28 mouse cellular contexts compared by ENCODE assay signal in the genomic region with DNA sequence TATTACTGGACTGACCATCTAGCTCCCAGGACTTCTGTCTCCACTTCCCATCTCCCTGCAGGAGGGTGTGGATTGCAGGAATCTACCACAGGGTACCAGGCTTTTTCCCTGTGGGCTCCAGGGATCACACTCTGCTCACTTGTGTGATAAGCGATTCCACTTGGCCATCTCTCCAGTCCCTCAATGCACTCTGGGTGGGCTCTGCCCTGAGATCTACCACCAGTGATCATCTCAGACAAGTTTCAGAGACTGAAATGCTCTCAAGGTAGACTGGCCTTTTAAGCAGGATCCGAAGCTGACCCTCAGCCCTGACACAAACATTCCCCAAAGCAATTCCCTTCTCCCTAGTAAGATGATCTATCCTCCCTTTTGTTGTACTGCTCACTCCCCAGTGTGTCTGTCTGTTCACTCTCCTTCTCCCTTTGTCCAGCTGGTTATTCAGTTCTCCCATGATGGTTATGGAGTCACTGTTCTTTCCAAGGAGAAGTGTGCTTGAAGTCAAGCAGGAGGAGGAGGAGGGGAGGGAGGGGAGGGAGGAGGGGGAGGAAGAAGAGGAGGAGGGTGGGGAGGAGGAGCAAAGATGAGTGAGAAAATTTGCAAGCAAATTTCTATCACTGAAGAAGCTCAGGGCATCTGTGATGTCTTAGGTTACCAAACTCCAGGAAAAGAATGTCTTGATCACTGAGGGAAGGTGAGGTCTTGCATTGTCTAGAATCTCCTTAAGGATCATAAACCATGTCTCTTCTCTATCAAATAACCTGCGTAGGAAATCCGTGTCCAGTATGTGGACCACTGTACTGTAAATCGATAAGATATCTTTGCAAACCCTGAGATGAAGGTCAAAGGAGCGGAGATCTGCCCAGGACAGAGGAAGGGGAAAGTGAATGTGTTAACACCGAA.
"Had no signal": no experiment of that assay in that cellular context is flagged by ENCODE, and none has a peak within 500 bp of the region (broad histone marks: within the 10 kb centered on the region; RNA-seq: fewer than 3 reads in every experiment).

No protein-coding gene starts in this region.

- H3K4me2 ChIP-seq: embryonic facial prominence, embryonic 12.5 days; embryonic facial prominence, embryonic 13.5 days; embryonic facial prominence, embryonic 15.5 days; forebrain, embryonic 12.5 days; forebrain, embryonic 13.5 days; forebrain, embryonic 15.5 days had no signal

- H3K9ac ChIP-seq: embryonic facial prominence, embryonic 12.5 days; embryonic facial prominence, embryonic 13.5 days; embryonic facial prominence, embryonic 15.5 days; forebrain, embryonic 12.5 days; forebrain, embryonic 13.5 days; forebrain, embryonic 15.5 days; forebrain, postnatal 0 days had no signal

- H3K9me3 ChIP-seq: embryonic facial prominence, embryonic 10.5 days; embryonic facial prominence, embryonic 12.5 days; embryonic facial prominence, embryonic 13.5 days; embryonic facial prominence, embryonic 15.5 days; forebrain, embryonic 12.5 days; forebrain, embryonic 13.5 days; forebrain, embryonic 15.5 days had no signal

- ATAC-seq: forebrain, embryonic 13.5 days; forebrain, embryonic 14.5 days; forebrain, embryonic 15.5 days; forebrain, embryonic 16.5 days had no signal

- H3K4me3 ChIP-seq: embryonic facial prominence, embryonic 10.5 days; embryonic facial prominence, embryonic 12.5 days; embryonic facial prominence, embryonic 13.5 days; embryonic facial prominence, embryonic 15.5 days; erythroblast, embryonic 14.5 days; forebrain, embryonic 10.5 days; forebrain, embryonic 12.5 days; forebrain, embryonic 13.5 days; forebrain, embryonic 15.5 days; gastrocnemius, adult 2 months had no signal

- H3K36me3 ChIP-seq: embryonic facial prominence, embryonic 10.5 days; embryonic facial prominence, embryonic 12.5 days; embryonic facial prominence, embryonic 13.5 days; embryonic facial prominence, embryonic 15.5 days; forebrain, embryonic 10.5 days; forebrain, embryonic 12.5 days; forebrain, embryonic 15.5 days had no signal

- H3K4me1 ChIP-seq: embryonic facial prominence, embryonic 10.5 days; embryonic facial prominence, embryonic 12.5 days; embryonic facial prominence, embryonic 13.5 days; embryonic facial prominence, embryonic 15.5 days; forebrain, embryonic 10.5 days; forebrain, embryonic 12.5 days; forebrain, embryonic 13.5 days; forebrain, embryonic 15.5 days had no signal

- H3K27me3 ChIP-seq: embryonic facial prominence, embryonic 12.5 days; embryonic facial prominence, embryonic 13.5 days; embryonic facial prominence, embryonic 15.5 days; forebrain, embryonic 12.5 days; forebrain, embryonic 13.5 days; forebrain, embryonic 15.5 days had no signal

- DNase-seq: cerebellum, adult 18-20 months; cerebellum, adult 2 months; cerebellum, adult 8-10 months; cerebellum, adult 9-10 months; cerebellum, adult 9-11 months; cerebellum, postnatal 10 days; cerebellum, postnatal 14 days; cerebellum, postnatal 25 days; cerebellum, postnatal 36 days; embryo, embryonic 11 days; forebrain, postnatal 0 days; gastrocnemius, adult 2 months; gastrocnemius, postnatal 10 days; gastrocnemius, postnatal 14 days; gastrocnemius, postnatal 25 days; gastrocnemius, postnatal 36 days; heart, adult 11 months had no signal

- H3K27ac ChIP-seq: embryonic facial prominence, embryonic 10.5 days; embryonic facial prominence, embryonic 12.5 days; embryonic facial prominence, embryonic 13.5 days; embryonic facial prominence, embryonic 15.5 days; forebrain, embryonic 10.5 days; forebrain, embryonic 12.5 days; forebrain, embryonic 13.5 days; forebrain, embryonic 15.5 days; gastrocnemius, adult 2 months had no signal
